Mouse (Mus musculus) retina, embryonic 14.5 days (tissue): ENCODE results near the gene Tst.

Source experiments
- DNase-seq: peaks from one replicate; pipeline ENCODE4 v3.0.0-alpha.2; 2015; ENCODE audit warnings: low spot score

The Tst gene

DNA sequence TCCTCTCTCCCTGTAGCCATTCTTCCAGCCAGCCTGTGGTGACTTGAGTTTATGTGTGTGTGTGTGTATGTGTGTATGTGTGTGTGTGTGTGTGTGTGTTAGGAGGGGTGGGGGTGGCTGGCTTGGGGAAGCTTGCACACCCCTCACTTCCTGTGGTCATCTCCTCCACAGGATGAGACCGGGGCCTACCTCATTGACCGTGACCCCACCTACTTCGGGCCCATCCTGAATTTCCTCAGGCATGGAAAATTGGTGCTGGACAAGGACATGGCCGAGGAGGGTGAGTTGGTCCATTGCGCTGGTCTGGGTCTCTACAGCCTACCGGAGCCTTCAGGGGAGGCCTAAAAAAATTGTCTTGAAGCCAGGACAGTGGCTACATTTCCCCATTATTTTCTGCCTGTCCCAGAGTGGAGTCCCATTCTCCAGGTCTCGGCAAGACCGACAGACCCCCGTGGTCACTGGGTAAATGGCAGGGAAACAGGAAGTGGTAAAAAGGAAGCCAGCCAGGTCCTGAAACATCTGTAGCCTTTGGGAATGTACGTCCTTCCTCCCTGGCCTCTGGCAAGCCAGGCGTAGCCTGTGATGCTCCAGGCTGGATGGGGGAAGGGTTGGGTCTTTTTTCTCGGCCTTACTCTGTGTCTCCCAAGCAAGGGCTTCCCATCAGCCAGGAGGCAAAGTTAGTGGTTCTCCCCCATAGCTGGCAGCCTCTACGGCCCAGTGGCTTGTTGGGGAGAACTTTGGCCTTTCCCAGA is 24.3 kb upstream of the Tst start:
- DNase-seq, result no peak

DNA sequence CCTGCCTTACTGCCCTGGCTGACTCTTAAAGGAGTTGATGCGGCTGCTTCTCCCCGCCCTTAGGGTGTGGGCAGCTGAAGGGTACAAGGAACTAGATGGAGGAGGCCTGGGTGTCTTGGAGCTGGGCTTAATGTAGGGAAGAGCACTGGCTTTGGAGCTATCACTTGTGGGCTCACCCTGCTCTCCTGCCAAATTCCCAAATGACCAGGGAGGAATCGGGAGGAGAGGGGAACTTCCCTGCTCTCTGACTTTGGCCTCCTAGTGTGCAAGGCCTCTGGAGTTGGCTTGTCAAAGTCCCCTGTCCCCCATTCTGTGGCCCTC is 23.4 kb upstream of the Tst start:
- DNase-seq, result no peak

GRCm38 (mm10) chr15:78428391-78429138 is 22.9 kb upstream of the Tst start, which contains the start of gene Kctd17:
Gene Kctd17 (plus strand): TSS chr15:78428564.
- peak; percentile 72 for DNase-seq

- no peak for DNase-seq
These were observed 19.5 kb upstream of the Tst start for GRCm38 (mm10) chr15:78425230-78425629.

DNA sequence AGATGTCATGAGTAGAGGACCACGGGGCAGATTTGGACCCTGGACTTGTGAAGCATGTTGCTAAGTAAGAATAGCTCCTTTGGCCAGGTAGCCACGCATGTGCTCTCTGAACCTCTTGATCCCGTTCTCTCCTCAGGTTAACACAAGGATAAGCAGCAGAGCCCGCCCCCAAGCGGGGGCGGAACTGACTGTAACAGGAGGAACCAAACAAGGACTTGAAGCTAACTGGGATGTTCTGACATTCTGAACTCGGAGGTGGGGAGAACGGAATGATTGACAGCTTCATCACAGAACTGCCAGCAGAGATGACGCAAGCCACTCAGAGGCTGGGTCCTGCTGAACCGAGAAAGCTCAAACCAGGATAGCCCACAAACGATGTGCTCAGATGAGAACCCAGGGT is 18.8 kb upstream of the Tst start:
- DNase-seq, result no peak

- peak; percentile 90 for DNase-seq
These were observed 16.6 kb upstream of the Tst start for GRCm38 (mm10) chr15:78422046-78422956.

- no peak for DNase-seq
These were observed 14.7 kb upstream of the Tst start for GRCm38 (mm10) chr15:78420395-78420794.

- DNase-seq, result no peak
These were observed 11.2 kb upstream of the Tst start for GRCm38 (mm10) chr15:78416937-78417336.

DNA sequence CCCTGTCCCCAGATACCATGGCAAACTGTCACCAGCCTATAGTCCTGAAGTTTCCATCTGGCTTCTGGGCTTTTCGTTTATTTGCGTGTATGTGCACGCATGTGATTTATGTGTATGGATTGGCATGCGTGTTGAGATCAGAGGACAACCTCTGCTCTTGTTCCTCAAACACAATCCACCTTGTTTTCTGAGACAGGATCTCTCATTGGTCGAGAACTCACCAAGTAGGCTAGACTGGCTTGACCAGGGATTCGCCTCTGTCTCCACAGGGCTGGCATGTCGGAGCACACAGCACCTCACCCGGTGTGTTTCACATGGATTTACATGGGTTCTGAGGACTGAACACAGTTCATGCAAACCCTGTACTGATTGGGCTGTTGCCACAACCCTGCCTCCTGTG is 8.4 kb upstream of the Tst start:
- no peak for DNase-seq

DNA sequence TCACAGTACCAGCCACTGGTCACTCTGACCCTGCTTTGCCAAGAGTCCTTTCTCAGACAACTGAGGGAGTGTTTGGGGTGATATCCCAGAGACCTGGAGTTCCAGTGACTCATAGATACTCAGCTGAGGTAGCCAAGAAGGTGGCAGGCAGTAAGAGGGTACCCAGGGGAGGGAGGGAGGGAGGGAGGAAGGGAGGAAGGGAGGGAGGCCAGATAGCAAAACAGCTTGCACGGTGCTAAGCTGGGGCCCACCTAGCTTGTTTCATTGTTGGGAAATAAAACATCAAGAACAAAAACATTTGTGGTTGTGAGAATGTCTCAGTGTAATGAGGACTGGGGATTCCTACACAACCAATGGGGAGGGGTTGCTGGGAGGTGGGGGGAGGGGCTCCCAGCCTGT is 8.0 kb upstream of the Tst start:
- DNase-seq, result no peak

- DNase-seq, result no peak
These were observed 7.5 kb upstream of the Tst start for GRCm38 (mm10) chr15:78413083-78413718.

DNA sequence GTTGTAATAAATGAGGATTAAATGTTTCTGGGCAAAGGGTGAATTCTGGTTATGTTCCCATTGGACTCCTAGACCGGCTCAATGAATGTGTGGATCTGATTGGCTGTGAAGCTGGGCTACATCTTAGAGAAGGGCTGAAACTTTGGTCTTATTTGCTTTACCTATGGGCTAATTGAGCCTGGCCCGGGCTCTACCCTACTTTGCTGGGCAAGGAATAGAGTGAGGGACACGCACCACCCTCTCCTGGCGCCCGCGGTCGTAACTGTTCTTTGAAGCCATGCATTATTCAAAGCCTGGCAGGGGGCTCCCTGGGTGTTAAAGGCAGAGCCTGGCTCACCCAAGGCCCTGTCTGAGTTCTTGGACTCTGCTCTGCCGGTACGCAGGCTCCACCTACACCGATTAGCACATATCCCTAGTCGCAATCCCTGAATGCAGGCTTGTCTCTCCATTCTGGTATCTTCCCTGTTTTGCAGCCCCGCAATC is 3.9 kb upstream of the Tst start:
- no peak for DNase-seq

GRCm38 (mm10) chr15:78406293-78406934 is 707 bp upstream of the Tst start, which contains the start of gene Mpst:
Gene Mpst (plus strand): TSS chr15:78406416.
- DNase-seq, result peak; percentile 89

- DNase-seq, result no peak
These were observed 609 bp downstream of the Tst start for GRCm38 (mm10) chr15:78405098-78405497.

DNA sequence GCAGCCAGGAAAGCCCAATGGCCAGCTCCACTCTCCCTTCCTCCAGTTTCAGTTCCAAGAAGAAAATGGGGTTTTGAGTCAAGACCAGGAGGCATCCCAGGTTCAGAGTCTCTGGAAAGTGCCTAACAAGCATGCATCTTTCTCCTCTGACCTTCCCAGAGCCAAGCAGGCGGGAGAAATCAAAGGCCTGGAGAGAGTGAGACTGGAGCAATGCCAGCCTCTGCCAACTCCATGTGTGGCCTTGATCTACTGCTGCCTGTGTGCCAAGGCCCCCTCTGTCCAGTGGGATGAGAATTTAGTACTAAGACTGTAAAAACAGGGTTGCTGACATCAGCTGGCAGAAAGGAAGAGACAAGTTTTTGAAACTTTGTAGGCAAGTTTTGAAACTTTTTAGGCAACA is 1.8 kb downstream of the Tst start:
- no peak for DNase-seq

GRCm38 (mm10) chr15:78403301-78403741 is 2.4 kb downstream of the Tst start:
- no peak for DNase-seq

DNA sequence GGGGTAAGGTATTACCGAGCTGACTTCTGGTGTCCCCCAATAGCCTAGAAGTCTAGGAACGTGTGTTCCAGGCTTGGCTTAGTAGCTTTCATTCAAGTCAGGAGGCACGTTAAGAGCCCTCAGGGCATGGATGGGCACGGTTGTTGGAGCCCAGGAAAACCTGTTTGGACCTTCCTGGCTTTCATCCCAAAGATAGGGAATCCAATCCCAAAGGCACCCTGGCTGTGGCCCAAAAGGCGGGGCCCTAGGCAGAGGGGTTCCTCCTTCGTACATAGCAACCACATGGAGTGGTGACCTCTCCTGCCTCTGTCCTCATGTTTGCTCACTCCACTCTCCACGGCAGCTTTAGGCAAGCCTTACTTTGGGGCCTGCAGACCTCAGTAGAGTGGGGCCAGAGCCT is 3.3 kb downstream of the Tst start:
- no peak for DNase-seq

DNA sequence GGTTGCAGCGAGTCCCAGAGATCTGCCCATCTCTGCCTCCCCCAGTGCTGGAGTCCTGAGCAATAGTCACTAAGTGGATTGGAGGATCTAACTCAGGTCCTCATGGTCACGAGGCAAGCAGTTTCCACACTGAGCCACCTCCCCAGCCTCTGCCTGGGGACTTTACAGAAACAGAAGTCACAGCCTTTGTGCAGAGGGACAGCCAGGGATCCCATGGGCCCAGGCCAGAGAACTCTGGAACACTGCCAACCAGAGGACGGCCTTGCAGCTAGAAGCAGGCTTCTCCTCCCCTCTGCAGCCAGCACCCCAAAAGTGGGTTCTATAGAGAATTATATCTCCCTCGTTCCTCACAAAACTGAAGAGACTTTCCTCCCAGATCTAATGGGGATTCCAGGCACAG is 3.8 kb downstream of the Tst start:
- DNase-seq, result no peak

DNA sequence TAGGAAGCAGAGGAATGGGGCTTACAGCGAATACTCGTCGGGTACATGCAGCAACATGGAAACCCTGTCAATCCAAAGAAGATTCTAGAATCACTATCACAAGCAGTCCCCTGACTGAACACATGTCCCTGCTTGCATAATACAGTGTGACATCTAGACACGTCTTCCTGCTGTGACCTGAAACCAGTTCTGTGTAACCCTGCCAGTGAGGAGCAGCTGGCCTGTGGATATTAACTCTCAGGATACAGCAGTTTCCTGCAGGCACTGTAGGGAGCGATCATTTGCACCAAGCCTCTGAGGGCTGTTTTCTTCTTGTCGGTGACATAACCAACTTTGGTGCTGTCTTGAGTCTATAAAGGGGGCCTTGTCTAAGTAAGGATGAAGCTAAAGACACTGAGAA is 4.4 kb downstream of the Tst start:
- no peak for DNase-seq

GRCm38 (mm10) chr15:78395478-78395962 is 10.2 kb downstream of the Tst start, which contains the start of gene Tex33:
Gene Tex33 (minus strand): TSS chr15:78395912.
- no peak for DNase-seq

GRCm38 (mm10) chr15:78390855-78391254 is 14.9 kb downstream of the Tst start:
- no peak for DNase-seq
